Mouse (Mus musculus) left cerebral cortex, adult 2 months (tissue): ENCODE results near the gene Nbas. TPM values are rescaled to one million over a fixed set of nuclear protein-coding genes. Genes with fewer than 3 reads are reported as not detected.

Experiments
- DNase-seq, 2 experiments: peaks; one replicate each; pipeline ENCODE4 v3.0.0; 2021 to 2022; ENCODE audit warnings: low spot score in 2 of 2, mixed read lengths in 1 of 2; ENCODE audit errors: extremely low spot score in 1 of 2
- H3K27ac ChIP-seq: fragments of 200-600 bp; 2 replicates; pipeline ENCODE4 v1.8.1; 2022
- H3K4me3 ChIP-seq: fragments of 200-600 bp; 2 replicates; pipeline ENCODE4 v1.8.1; 2022
- CTCF ChIP-seq: fragments of 200-600 bp; IDR thresholded peaks from 2 replicates; pipeline ENCODE4 v1.8.1; 2022; ENCODE audit warnings: antibody characterized with exemption, mild to moderate bottlenecking, moderate library complexity
- intact Hi-C: fragments of 180-260 bp; cut with DNase I; formaldehyde crosslinking; loops from one replicate; pipeline ENCODE4 v1.15.1; 2025
- total RNA-seq, 2 experiments: library from RNA; stranded (reverse); gene quantifications; 2 replicates each; pipeline ENCODE4 v1.2.3; 2021

Gene Nbas
- total RNA-seq, 2 experiments from 2014 or later: 33.3 to 33.9 TPM

- Histone ChIP-seq H3K27ac (no peak overlapping the region), H3K4me3 (no peak overlapping the region)
- no peak for DNase-seq
- intact Hi-C loops: loop anchor here (10.0 kb wide), 1 partner anchor 669 kb away; the partner anchor contains the start of gene Fam84a
- no peak for TF ChIP-seq CTCF
Measured at GRCm38 (mm10) chr12:13486278-13486677, 217.3 kb downstream of the Nbas start.

DNA sequence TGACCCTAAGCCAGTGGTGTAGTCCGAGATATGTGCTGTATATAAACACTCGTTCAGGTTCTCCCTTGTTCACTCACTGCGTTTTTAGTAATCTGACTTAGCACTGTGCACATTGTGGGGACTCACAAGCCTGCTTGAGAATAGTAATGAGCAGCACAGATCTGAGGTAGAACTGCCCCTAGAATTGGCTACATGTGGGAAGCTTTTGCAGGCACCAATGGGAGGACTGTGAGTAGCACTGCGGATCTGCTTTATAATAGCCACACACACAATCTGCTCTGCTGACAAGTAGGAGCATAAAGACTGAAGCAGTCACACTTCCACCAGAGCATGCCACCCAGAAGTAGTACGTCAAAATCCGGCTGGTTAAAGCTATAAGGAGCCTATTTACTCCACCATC lies 228.3 kb downstream of the Nbas start:
- TF ChIP-seq CTCF: no peak
- intact Hi-C loops: no loop called here
- DNase-seq: no peak
- Histone ChIP-seq H3K4me3 (no peak overlapping the region), H3K27ac (no peak overlapping the region)

DNA sequence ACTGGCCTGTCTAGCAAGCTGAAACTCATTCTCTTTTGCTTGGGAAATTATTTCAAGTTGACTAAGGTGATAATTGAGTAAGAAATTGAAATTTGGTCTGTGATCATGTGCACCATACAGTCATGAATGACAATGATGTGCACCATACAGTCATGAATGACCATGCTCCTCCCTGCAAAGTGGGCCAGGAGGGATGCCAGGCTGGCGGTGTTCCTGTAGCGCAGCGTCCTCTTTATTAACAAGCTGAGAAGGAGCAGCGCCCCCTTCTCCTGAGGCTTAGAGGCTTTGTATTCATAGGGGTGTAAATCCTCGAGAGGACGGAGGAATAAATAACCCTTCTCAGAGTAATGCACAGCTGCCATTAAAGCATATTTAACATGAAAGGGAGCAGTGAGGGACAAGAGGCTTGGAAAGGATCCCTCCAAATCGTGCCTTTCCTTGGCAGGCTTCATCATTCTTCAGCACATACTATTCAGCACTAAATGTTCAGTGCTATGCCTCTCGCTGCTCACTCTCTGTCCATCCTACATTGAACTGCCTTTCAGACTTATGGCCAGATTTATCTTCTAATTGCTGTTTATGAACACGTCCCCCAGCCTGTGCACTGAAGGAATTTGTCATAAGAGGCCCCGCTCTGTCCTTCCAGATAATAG lies 230.4 kb downstream of the Nbas start:
- intact Hi-C loops: no loop called here
- no peak overlapping the region for H3K4me3 ChIP-seq
- no peak for TF ChIP-seq CTCF
- peak overlapping the region; percentile 24; the same call in 1 of the 2 replicates for H3K27ac ChIP-seq
- DNase-seq: no peak

GRCm38 (mm10) chr12:13500191-13500590 lies 231.3 kb downstream of the Nbas start:
- DNase-seq: no peak
- no peak overlapping the region for H3K27ac ChIP-seq
- intact Hi-C loops: no loop called here
- no peak overlapping the region for H3K4me3 ChIP-seq
- no peak for TF ChIP-seq CTCF

- no peak for TF ChIP-seq CTCF
- no peak overlapping the region for H3K27ac ChIP-seq
- no peak for DNase-seq
- H3K4me3 ChIP-seq: no peak overlapping the region
- intact Hi-C loops: no loop called here
Measured at GRCm38 (mm10) chr12:13504771-13505444, 236.0 kb downstream of the Nbas start.

GRCm38 (mm10) chr12:13518082-13518481 lies 249.1 kb downstream of the Nbas start:
- no peak overlapping the region for H3K27ac ChIP-seq
- H3K4me3 ChIP-seq: no peak overlapping the region
- no peak for TF ChIP-seq CTCF
- no peak for DNase-seq
- intact Hi-C loops: no loop called here

- H3K4me3 ChIP-seq: no peak overlapping the region
- intact Hi-C loops: no loop called here
- no peak for DNase-seq
- no peak overlapping the region for H3K27ac ChIP-seq
- no peak for TF ChIP-seq CTCF
Measured at GRCm38 (mm10) chr12:13519413-13519812, 250.5 kb downstream of the Nbas start.

GRCm38 (mm10) chr12:13532731-13533365 lies 263.9 kb downstream of the Nbas start:
- Histone ChIP-seq H3K4me3 (no peak overlapping the region), H3K27ac (no peak overlapping the region)
- TF ChIP-seq CTCF: peak; percentile 57
- no peak for DNase-seq
- intact Hi-C loops: no loop called here

DNA sequence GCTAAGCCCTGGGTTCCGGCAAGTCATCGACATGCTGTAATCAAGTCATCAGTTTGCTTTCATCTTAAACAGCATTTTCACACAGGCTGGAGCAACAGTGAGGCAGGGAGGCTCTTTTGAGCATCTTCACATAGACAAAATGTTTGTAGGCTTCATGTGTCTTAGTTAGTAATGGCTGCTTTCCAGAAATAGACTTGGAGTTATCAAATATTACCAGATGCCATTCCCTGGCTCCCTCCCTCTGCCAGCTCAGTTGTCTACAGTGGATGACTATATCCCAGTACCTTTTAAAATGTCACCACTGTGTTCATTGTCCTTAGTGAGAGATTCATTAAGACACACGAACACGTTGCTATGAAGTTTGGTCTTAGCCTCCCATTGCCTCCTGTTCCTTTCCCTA lies 270.2 kb downstream of the Nbas start:
- no peak overlapping the region for H3K4me3 ChIP-seq
- H3K27ac ChIP-seq: no peak overlapping the region
- TF ChIP-seq CTCF: no peak
- intact Hi-C loops: no loop called here
- DNase-seq: no peak

DNA sequence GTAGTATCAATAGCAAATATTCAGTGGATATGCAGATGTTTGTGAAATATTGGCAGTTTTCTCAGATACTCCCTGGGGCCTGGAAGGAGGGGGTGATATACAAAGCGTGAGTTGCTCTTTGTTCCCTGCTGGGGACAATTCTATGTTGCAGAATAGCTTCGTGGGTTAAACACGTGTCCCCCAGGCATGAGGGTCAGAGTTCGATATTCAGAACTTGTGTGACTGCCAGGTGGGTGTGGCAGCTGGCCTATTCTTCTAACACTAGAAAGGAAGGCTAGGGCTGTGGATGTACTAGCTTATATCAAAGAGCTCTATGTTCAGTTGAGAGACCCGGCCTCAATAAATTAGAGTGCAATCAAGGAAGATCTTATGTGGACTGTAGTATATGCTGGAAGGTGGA lies 274.9 kb downstream of the Nbas start:
- intact Hi-C loops: no loop called here
- H3K27ac ChIP-seq: no peak overlapping the region
- DNase-seq: no peak
- no peak for TF ChIP-seq CTCF
- H3K4me3 ChIP-seq: no peak overlapping the region

DNA sequence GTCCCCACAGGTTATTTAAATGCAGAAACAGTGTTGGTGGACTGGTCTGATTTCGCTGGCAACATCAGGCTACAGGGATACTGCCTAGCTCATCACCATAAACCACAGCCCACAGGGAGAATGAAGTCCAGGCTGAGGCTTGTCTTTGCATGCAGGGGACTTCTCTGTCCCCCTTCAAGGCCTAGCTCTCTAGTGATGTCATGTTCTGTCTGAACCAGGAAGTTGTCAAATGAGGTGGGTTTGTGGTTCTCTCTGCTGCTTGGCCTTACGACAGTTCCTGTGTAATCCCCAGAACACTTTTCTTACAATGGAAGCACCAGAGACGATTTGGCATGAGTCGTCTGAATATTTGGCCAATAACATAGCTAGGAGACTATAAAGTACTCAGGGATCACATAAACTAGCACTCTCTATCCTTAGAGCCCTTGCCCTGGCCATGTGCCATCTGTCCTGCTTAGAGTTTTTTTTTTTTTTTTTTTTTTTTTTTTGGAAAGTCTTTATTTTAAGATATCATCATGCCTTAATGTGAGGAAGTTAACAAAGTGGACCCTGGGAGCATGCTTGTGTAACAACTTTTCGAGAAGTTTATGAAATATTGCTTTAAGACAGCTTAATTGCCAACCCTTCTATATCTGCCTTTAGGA lies 294.8 kb downstream of the Nbas start:
- Histone ChIP-seq H3K27ac (no peak overlapping the region), H3K4me3 (no peak overlapping the region)
- TF ChIP-seq CTCF: no peak
- intact Hi-C loops: no loop called here
- DNase-seq: no peak

DNA sequence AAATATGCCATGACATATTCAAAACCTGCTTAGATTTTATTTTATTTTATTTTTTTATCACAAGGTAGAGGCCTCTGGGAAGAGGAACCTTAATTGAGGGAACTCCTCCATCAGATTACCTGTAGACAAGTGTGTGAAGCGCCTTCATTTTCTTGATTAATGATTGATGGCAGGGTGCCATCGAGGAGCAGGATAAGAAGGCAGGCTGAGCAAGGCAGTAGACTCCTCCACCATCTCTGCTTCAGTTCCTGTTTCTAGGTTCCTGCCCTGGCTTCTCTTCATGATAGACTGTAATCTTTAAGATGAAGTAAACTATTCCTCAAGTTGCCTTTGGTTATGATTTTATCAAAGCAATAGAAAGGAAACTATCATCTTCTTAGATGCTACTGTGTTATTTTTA lies 295.4 kb downstream of the Nbas start:
- H3K4me3 ChIP-seq: no peak overlapping the region
- no peak overlapping the region for H3K27ac ChIP-seq
- intact Hi-C loops: no loop called here
- DNase-seq: no peak
- TF ChIP-seq CTCF: no peak
